Mouse (Mus musculus) heart, postnatal 4 days (tissue): ENCODE results near the gene Mecom. TPM values are rescaled to one million over a fixed set of nuclear protein-coding genes. Genes with fewer than 3 reads are reported as not detected.
"Not testable (repeated sequence)": the region's sequence is repeated elsewhere in the genome, so short reads cannot be mapped to it uniquely, and the experiment has no call there.

Source experiments
- DNase-seq: peaks from one replicate; pipeline ENCODE4 v3.0.0; 2021
- total RNA-seq, 2 experiments: library from RNA; stranded (reverse); gene quantifications; 2 replicates each; pipeline ENCODE4 v1.2.3; 2021

The Mecom gene
- total RNA-seq: 10 to 100 TPM; 31.5 to 36.1 TPM

GRCm38 (mm10) chr3:30547908-30548307 lies at the start of gene Mecom:
Gene Mecom, minus strand, starts transcription at chr3:30548008.
- no peak for DNase-seq

DNA sequence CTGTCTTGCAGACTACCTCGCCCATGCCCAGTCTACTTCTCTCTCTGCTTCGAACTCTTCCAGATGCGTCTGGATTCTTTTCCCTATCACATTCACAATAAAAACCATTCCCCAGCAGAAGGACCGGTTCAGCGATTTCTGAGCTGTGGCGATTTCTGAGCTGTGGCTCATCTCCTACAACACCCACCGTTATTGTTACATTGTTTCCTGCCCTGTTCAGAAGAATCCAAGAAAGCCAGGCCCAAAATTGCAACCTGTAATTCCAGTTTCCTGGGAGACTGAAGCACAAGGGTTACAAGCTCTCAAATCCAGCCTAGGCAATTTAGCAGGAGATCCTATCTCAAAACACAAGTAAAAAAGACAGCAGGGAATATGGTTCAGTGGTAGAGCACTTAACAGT lies 49.5 kb upstream of the Mecom start:
- no peak for DNase-seq

DNA sequence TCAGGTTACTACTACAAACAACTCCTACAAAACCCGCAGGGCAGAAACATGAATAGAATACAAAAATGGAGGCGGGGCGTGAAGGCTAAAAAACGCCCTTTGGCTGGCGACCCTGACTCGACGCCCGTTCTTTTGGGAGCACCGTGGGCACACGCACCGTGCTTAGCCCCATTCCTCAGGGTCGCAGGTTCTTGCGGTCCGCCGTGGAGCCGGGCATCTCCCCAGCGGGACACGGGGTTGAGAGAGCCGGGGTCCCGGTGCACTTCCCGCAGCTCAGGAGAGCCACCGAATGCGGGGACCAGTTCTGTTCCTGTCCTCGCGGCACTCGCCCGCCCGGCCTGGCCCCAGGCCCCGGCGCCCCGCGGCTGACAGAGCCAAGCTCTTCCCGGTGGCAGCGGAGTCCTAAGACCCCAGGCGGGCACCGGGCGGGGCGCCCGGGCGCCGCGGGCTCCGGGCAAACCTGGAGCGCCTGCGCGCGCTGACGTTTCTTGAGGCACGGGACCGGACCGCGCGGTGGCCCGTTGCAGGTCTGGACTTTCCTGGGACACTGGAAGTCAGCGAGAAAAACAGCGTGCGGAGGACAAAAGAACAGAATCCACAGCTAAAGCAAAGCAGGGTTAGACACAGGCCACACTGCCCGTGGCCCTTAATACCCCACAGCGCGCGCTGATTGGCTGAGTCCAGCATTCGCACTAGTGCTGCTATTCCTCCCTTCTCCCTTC lies 47.5 kb upstream of the Mecom start:
- peak; percentile 43 for DNase-seq

DNA sequence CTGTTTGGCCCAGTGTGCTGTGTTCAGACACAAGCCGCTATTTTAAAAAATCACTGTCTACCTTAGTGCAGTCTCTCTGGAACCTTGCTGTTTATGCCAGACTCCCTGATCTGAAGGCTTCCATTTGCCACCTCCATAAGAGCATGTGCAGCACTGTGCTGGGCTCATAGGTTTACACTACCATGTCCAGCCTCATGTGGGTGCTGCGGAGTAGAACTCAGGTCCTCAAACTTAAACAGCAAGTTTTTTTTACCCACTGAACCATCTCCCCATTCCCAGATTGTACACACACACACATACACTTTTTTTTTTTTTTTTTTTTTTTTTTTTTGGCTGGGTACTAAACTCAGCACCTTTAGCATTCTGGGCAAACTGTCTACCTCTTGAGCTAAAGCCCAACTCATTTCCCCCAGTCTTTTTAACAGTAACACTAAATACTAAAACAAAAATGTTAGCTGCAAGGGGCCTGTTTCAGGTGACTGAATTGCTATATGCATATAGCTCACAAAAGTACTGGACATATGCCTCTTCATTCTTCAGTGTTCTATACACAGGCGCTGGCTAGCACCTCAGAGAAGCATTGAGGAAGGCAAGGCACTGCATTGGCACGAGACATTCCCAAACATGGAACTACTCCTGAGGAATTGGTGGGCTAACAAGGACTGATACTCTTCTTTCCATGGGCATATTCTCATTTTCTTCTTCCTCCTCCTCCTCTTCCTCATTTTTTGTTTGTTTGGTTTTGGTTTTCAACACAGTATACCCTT lies 46.1 kb upstream of the Mecom start:
- DNase-seq: no peak

- peak; percentile 17 for DNase-seq
Observed at GRCm38 (mm10) chr3:30592418-30592853, 44.6 kb upstream of the Mecom start.

GRCm38 (mm10) chr3:30588865-30589264 lies 41.1 kb upstream of the Mecom start:
- DNase-seq: no peak

- DNase-seq: no peak
Observed at GRCm38 (mm10) chr3:30573549-30573948, 25.7 kb upstream of the Mecom start.

- not testable (repeated sequence) for DNase-seq
Observed at GRCm38 (mm10) chr3:30566333-30566732, 18.5 kb upstream of the Mecom start.

DNA sequence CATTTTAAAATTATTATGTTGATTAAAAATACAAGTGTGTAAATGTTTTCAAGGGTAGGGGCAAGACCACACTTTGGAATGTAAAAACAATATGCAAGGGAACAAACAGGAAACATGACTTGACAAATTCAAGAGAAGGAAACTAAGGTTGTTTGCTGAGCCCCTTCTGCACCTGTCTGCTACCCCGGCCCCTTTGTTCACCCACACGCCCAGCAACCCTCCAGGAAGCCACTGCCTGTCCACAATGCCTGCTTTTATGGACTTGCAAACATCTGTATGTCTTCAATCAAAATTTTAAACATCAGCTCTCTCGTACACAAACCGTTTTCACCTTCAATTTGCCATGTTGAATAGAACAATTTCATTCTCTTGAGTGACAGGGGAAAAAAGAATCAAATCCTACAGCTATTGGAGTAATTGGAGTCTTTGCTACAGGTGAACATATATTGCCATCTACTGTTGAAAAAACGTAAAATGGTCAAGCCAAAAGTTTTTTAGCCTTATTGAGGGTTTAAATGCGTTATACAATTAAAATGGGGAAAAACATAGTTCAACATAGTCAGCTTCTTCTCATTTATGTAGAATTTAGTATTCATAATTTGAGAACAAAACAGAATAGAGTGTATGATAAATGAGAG lies 13.0 kb upstream of the Mecom start:
- no peak for DNase-seq

GRCm38 (mm10) chr3:30553741-30554140 lies 5.9 kb upstream of the Mecom start:
- no peak for DNase-seq

GRCm38 (mm10) chr3:30550218-30550617 lies 2.4 kb upstream of the Mecom start:
- DNase-seq: peak; percentile 43

GRCm38 (mm10) chr3:30548928-30549327 lies 1.1 kb upstream of the Mecom start:
- peak; percentile 43 for DNase-seq

- peak; percentile 77 for DNase-seq
Observed at GRCm38 (mm10) chr3:30546831-30547369, 908 bp downstream of the Mecom start.

GRCm38 (mm10) chr3:30546366-30546765 lies 1.4 kb downstream of the Mecom start:
- peak; percentile 32 for DNase-seq

- DNase-seq: no peak
Observed at GRCm38 (mm10) chr3:30545246-30545645, 2.6 kb downstream of the Mecom start.

GRCm38 (mm10) chr3:30544305-30544704 lies 3.5 kb downstream of the Mecom start:
- peak; percentile 29 for DNase-seq

DNA sequence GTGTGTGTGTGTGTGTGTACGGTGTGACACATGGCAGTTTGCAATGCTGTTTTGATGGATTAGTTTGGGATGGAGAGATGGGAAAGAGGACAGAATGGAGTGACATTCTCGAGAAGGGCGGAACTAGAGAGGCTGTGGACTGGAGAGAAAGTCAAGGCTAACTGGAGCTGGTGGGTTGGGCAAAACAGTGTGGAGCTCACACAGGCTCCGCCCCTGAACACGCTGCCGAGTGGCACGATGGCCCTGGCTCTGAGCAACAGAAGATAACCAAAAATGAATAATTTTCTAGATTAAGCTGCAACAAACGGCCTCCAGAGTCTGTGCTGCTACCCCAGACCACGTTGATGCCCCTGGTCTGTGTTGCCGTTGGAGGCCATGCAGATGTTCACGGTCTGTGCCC lies 12.0 kb downstream of the Mecom start:
- DNase-seq: no peak

GRCm38 (mm10) chr3:30520751-30521150 lies 27.1 kb downstream of the Mecom start:
- DNase-seq: not testable (repeated sequence)

GRCm38 (mm10) chr3:30519425-30519824 lies 28.4 kb downstream of the Mecom start:
- no peak for DNase-seq

DNA sequence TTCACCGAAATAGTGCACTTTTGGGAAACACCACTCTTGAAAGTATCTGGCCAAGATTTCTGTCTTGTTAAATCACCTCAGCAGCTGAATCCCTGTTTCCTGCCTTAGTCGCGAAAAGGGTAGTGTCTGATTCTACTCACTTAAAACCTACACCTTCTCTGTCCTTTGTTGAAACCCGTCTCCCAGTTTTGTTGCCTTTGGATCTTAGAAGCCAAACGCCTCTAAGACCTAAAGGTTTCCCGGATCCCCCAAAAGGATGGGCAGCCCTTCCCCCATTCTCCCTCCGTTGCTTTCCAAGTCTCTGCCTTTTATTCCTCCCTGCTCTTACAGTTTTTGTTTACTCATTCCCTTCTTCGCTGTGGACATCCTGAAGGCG lies 32.0 kb downstream of the Mecom start:
- no peak for DNase-seq

DNA sequence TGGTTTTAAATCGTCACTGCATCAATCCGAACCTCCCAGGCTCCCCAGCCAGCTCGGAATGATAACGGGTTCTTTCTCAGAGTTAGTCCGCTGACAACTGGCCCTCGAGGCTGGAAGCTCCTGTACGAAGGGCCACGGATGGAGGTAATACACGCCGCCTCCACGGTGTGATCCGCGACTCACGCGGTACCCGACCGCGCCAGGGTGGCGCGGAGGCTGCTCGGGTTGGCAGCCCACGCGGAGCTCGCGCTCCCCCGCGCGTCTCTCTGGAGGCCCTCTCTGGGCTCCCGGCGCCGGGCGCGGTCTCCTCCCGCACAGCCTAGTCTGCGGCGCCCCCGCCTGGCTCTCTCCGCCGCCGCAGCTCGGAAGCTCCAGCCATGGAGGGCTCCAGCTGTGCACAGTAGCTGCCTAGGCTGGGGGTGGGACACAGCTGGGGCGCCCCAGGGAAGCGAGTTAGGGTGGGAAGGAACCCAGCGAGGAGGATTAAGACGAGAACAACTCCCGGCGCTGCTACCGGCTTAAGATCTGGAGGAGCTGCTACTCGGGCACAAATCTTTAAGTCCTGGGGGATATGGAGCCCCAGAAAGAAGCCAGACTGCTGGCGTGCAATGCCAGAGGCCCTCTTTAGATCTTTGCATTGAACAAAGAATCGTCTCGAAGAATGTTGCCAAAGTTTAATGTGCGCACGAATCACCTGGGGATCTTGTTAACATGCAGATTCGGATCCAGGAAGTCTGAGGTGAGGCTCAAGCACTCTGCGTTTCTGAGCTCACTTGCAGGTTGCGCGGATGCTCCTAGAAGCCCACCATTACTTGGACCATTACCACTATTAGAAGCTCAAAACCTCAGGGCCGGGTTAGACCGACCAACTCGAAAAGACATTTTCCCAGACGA lies 32.7 kb downstream of the Mecom start:
- peak; percentile 84 for DNase-seq
